Mouse (Mus musculus): ENCODE data around the gene Sacs.

Gene Sacs

GRCm38 (mm10) chr14:61161367-61162334, 23.4 kb downstream of the Sacs start:
- no peak for DNase-seq

- DNase-seq: no peak
These were observed 26.2 kb downstream of the Sacs start for GRCm38 (mm10) chr14:61164461-61164860.

GRCm38 (mm10) chr14:61165929-61166328, 27.7 kb downstream of the Sacs start:
- no peak for DNase-seq

- DNase-seq: no peak
These were observed 33.2 kb downstream of the Sacs start for GRCm38 (mm10) chr14:61171261-61171970.

GRCm38 (mm10) chr14:61172548-61173158, 34.4 kb downstream of the Sacs start:
- DNase-seq: peak; percentile 100

- no peak for DNase-seq
These were observed 35.0 kb downstream of the Sacs start for GRCm38 (mm10) chr14:61173229-61173628.

- DNase-seq: no peak
These were observed 53.6 kb downstream of the Sacs start for GRCm38 (mm10) chr14:61191904-61192303.

GRCm38 (mm10) chr14:61192326-61192725, 54.1 kb downstream of the Sacs start:
- DNase-seq: no peak

- no peak for DNase-seq
These were observed 56.2 kb downstream of the Sacs start for GRCm38 (mm10) chr14:61194416-61194815.

GRCm38 (mm10) chr14:61210111-61210510, 71.9 kb downstream of the Sacs start:
- DNase-seq: no peak

- no peak for DNase-seq
These were observed 73.5 kb downstream of the Sacs start for GRCm38 (mm10) chr14:61211754-61212153.

- DNase-seq: no peak
These were observed 82.9 kb downstream of the Sacs start for GRCm38 (mm10) chr14:61221166-61221565.

- no peak for DNase-seq
These were observed 84.2 kb downstream of the Sacs start for GRCm38 (mm10) chr14:61222506-61222905.

GRCm38 (mm10) chr14:61223740-61224139, 85.5 kb downstream of the Sacs start:
- DNase-seq: no peak

- DNase-seq: no peak
These were observed 86.3 kb downstream of the Sacs start for GRCm38 (mm10) chr14:61224387-61225077.

GRCm38 (mm10) chr14:61226151-61226550, 87.9 kb downstream of the Sacs start:
- no peak for DNase-seq

- DNase-seq: no peak
These were observed 91.5 kb downstream of the Sacs start for GRCm38 (mm10) chr14:61229763-61230162.

- no peak for DNase-seq
These were observed 91.9 kb downstream of the Sacs start for GRCm38 (mm10) chr14:61230179-61230578.

GRCm38 (mm10) chr14:61232016-61232568, 93.8 kb downstream of the Sacs start:
- DNase-seq: peak; percentile 29

GRCm38 (mm10) chr14:61235846-61236474, 97.7 kb downstream of the Sacs start:
- DNase-seq: no peak

- no peak for DNase-seq
These were observed 98.9 kb downstream of the Sacs start for GRCm38 (mm10) chr14:61237101-61237654.

GRCm38 (mm10) chr14:61238751-61239150, 100.5 kb downstream of the Sacs start:
- no peak for DNase-seq
